Mouse (Mus musculus) right cerebral cortex, adult 2 months (tissue): Measurements from ENCODE around the gene Ston2.

ENCODE experiments used
- DNase-seq, 2 experiments: peaks; one replicate each; pipeline ENCODE4 v3.0.0; 2021 to 2022; ENCODE audit warnings: low spot score in 2 of 2

The Ston2 gene

GRCm38 (mm10) chr12:91787959-91788437 is at the start of gene Ston2:
Gene Ston2, minus strand, starts transcription at chr12:91788387.
- DNase-seq: no peak

- DNase-seq: no peak
These were observed 49.3 kb upstream of the Ston2 start for GRCm38 (mm10) chr12:91837401-91838065.

GRCm38 (mm10) chr12:91833939-91834333 is 45.7 kb upstream of the Ston2 start:
- DNase-seq: no peak

GRCm38 (mm10) chr12:91833237-91833938 is 45.2 kb upstream of the Ston2 start:
- no peak for DNase-seq

GRCm38 (mm10) chr12:91831410-91831809 is 43.2 kb upstream of the Ston2 start:
- no peak for DNase-seq

- no peak for DNase-seq
These were observed 32.3 kb upstream of the Ston2 start for GRCm38 (mm10) chr12:91820461-91820860.

- no peak for DNase-seq
These were observed 30.5 kb upstream of the Ston2 start for GRCm38 (mm10) chr12:91818726-91819125.

GRCm38 (mm10) chr12:91815990-91816389 is 27.8 kb upstream of the Ston2 start:
- peak; percentile 47 to 72 for DNase-seq

- DNase-seq: no peak
These were observed 27.4 kb upstream of the Ston2 start for GRCm38 (mm10) chr12:91815552-91815951.

- DNase-seq: no peak
These were observed 20.7 kb upstream of the Ston2 start for GRCm38 (mm10) chr12:91808911-91809310.

- DNase-seq: no peak
These were observed 19.6 kb upstream of the Ston2 start for GRCm38 (mm10) chr12:91807761-91808160.

- DNase-seq: no peak
These were observed 18.9 kb upstream of the Ston2 start for GRCm38 (mm10) chr12:91807095-91807494.

GRCm38 (mm10) chr12:91804262-91804661 is 16.1 kb upstream of the Ston2 start:
- DNase-seq: no peak

- DNase-seq: peak; percentile 67 to 69
These were observed 15.2 kb upstream of the Ston2 start for GRCm38 (mm10) chr12:91803207-91803932.

GRCm38 (mm10) chr12:91802586-91803206 is 14.5 kb upstream of the Ston2 start:
- no peak for DNase-seq

GRCm38 (mm10) chr12:91800861-91801385 is 12.7 kb upstream of the Ston2 start:
- DNase-seq: no peak

- DNase-seq: no peak
These were observed 11.7 kb upstream of the Ston2 start for GRCm38 (mm10) chr12:91799821-91800335.

- DNase-seq: no peak
These were observed 11.2 kb upstream of the Ston2 start for GRCm38 (mm10) chr12:91799379-91799773.

GRCm38 (mm10) chr12:91798720-91799378 is 10.7 kb upstream of the Ston2 start:
- DNase-seq: no peak

- no peak for DNase-seq
These were observed 8.6 kb upstream of the Ston2 start for GRCm38 (mm10) chr12:91796774-91797173.

- no peak for DNase-seq
These were observed 5.1 kb upstream of the Ston2 start for GRCm38 (mm10) chr12:91793266-91793665.
